Mouse (Mus musculus) leukemia stem cell, adult 10-12 weeks (primary cell): ENCODE measurements around the gene Ccdc93. TPM values are rescaled to one million over a fixed set of nuclear protein-coding genes. Genes with fewer than 3 reads are reported as not detected.

Source experiments
- polyA plus RNA-seq: library from polyadenylated mRNA; stranded (reverse); fragments of >175 nt; gene quantifications from 2 replicates; pipeline ENCODE4 v1.2.3, GENCODE M21; 2012; ENCODE audit warnings: low replicate concordance

The Ccdc93 gene
- polyA plus RNA-seq = 2.2 and 3.5 TPM in 2 replicates

GRCm38 (mm10) chr1:121430938-121431928 is at the start of gene Ccdc93:
Ccdc93 (plus strand) TSS chr1:121431049.

GRCm38 (mm10) chr1:121528399-121528720 is 97.5 kb downstream of the Ccdc93 start, which contains the start of gene Htr5b:
Htr5b (minus strand) TSS chr1:121528465.

Other genes starting within 250 kb of the Ccdc93 start
- 0.62 and 3.1 TPM in 2 replicates for gene Insig2, start 98.5 kb upstream of the Ccdc93 start, polyA plus RNA-seq
- not detected in 2 replicates for gene Htr5b, start 97.4 kb downstream of the Ccdc93 start, polyA plus RNA-seq
- gene Ddx18, start 136.9 kb downstream of the Ccdc93 start, polyA plus RNA-seq = 4.4 and 11.9 TPM in 2 replicates